Mouse (Mus musculus) megakaryocyte, embryonic 14.5 days (primary cell): ENCODE measurements around the gene Ubxn2a.
"Not testable (repeated sequence)": the region's sequence is repeated elsewhere in the genome, so short reads cannot be mapped to it uniquely, and the experiment has no call there.

Source experiments
- FLI1 ChIP-seq: IDR thresholded peaks from 2 replicates; pipeline ENCODE4 v1.6.1; 2012; ENCODE audit warnings: low read length, inconsistent platforms, mixed read lengths
- GATA1 ChIP-seq: IDR thresholded peaks from 3 replicates; pipeline ENCODE4 v1.6.1; 2012; ENCODE audit warnings: mixed read lengths, low read length, inconsistent platforms, borderline replicate concordance

- TF ChIP-seq GATA1, FLI1: not testable (repeated sequence)
These were observed 3.0 kb upstream of the Ubxn2a start for GRCm38 (mm10) chr12:4910496-4910895.
